In genomic region chr6:72173350-72173749, GRCm38 (mm10) we compare ENCODE assay signal across 12 mouse cellular contexts.
"Had no signal": no experiment of that assay in that cellular context is flagged by ENCODE, and none has a peak within 500 bp of the region (broad histone marks: within the 10 kb centered on the region; RNA-seq: fewer than 3 reads in every experiment).

No protein-coding gene starts in this region.

- DNase-seq: retina, postnatal 1 day; right cerebral cortex, adult 18-20 months; right cerebral cortex, postnatal 14 days; right cerebral cortex, postnatal 25 days; right cerebral cortex, postnatal 4 days; spleen, adult 18-20 months; thymus, adult 18-20 months; thymus, adult 2 months; thymus, postnatal 14 days; thymus, postnatal 25 days; thymus, postnatal 36 days; thymus, postnatal 4 days had no signal
